Mouse (Mus musculus) monocyte, adult 2 months (primary cell): ENCODE measurements around the gene Aox2.

Source experiments
- DNase-seq, 2 experiments: peaks; one replicate each; pipeline ENCODE4 v3.0.0; 2022; ENCODE audit warnings: low spot score in 2 of 2, low read depth in 1 of 2

The Aox2 gene

GRCm38 (mm10) chr1:58396179-58396578 lies 118.1 kb downstream of the Aox2 start:
- DNase-seq, result no peak

GRCm38 (mm10) chr1:58397731-58398130 lies 119.6 kb downstream of the Aox2 start:
- no peak for DNase-seq

GRCm38 (mm10) chr1:58401396-58401795 lies 123.3 kb downstream of the Aox2 start:
- DNase-seq, result no peak

GRCm38 (mm10) chr1:58403745-58404144 lies 125.6 kb downstream of the Aox2 start:
- DNase-seq, result no peak

GRCm38 (mm10) chr1:58407321-58407720 lies 129.2 kb downstream of the Aox2 start:
- no peak for DNase-seq

GRCm38 (mm10) chr1:58408141-58408540 lies 130.0 kb downstream of the Aox2 start:
- DNase-seq, result no peak

- no peak for DNase-seq
These were observed 131.5 kb downstream of the Aox2 start for GRCm38 (mm10) chr1:58409553-58410197.

GRCm38 (mm10) chr1:58410198-58410588 lies 132.1 kb downstream of the Aox2 start:
- DNase-seq, result no peak

- DNase-seq, result no peak
These were observed 132.7 kb downstream of the Aox2 start for GRCm38 (mm10) chr1:58410776-58411175.

- DNase-seq, result no peak
These were observed 137.3 kb downstream of the Aox2 start for GRCm38 (mm10) chr1:58415442-58415841.

- no peak for DNase-seq
These were observed 137.9 kb downstream of the Aox2 start for GRCm38 (mm10) chr1:58416048-58416447.

GRCm38 (mm10) chr1:58420032-58420431 lies 141.9 kb downstream of the Aox2 start:
- no peak for DNase-seq

GRCm38 (mm10) chr1:58420961-58421360 lies 142.8 kb downstream of the Aox2 start:
- no peak for DNase-seq

GRCm38 (mm10) chr1:58422879-58423278 lies 144.8 kb downstream of the Aox2 start:
- peak in 1 of 2 experiments; percentile 37 for DNase-seq

- peak; percentile 89 to 98 for DNase-seq
These were observed 145.5 kb downstream of the Aox2 start, which contains the start of gene Clk1 for GRCm38 (mm10) chr1:58423371-58424248. TSS of gene Clk1 (minus strand) at chr1:58424066.

GRCm38 (mm10) chr1:58424551-58424950 lies 146.4 kb downstream of the Aox2 start:
- no peak for DNase-seq
